Mouse (Mus musculus): ENCODE data around the gene Cd68.

The Cd68 gene

DNA sequence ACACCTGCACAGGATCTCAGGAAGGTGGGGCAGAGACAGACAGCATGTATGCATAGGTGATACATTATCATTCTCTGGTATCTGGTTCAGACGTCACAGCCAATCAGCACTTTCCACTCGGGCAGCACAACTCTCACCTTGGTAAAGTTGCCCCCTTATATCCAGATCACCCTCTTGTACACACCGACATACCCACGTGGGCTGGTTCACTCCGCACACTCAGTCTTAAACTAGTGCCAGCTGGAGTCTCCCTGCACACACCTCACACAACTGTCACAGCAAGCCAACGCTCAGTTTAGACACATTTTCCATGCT, 29.1 kb upstream of the Cd68 start:
- DNase-seq (ENCODE audit: low spot score) = no peak

GRCm38 (mm10) chr11:69693421-69693965, 27.5 kb upstream of the Cd68 start:
- no peak for DNase-seq (ENCODE audit: low spot score)

GRCm38 (mm10) chr11:69692863-69693262, 26.9 kb upstream of the Cd68 start:
- no peak for DNase-seq (ENCODE audit: low spot score)

GRCm38 (mm10) chr11:69692196-69692811, 26.4 kb upstream of the Cd68 start:
- DNase-seq (ENCODE audit: low spot score) = no peak

DNA sequence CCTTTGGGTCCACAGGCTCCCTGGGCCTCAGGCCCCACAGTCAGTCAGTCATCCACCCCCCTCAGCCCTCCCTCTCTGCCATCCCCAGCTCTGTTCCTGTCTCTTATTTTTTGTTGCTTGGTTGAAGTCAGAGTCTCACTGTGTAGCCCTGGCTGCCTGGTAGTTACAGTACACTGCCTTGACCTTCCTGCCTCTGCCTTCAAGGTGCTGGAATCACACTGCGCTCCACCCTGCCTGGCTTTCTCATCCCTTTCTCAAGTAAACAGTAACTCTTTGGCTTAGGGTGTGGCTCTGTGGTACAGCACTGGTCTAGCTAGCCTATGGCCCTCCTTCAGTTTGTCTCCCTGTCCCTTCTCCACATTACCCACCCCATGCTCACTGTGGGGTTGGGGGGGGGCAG, 23.9 kb upstream of the Cd68 start:
- DNase-seq (ENCODE audit: low spot score) = no peak

- DNase-seq (ENCODE audit: low spot score) = no peak
Observed at GRCm38 (mm10) chr11:69687061-69687460, 21.1 kb upstream of the Cd68 start.

- no peak for DNase-seq (ENCODE audit: low spot score)
Observed at GRCm38 (mm10) chr11:69686377-69686776, 20.4 kb upstream of the Cd68 start.

- DNase-seq (ENCODE audit: low spot score) = no peak
Observed at GRCm38 (mm10) chr11:69685526-69686148, 19.7 kb upstream of the Cd68 start, which contains the start of gene Tnfsf13. TSS of gene Tnfsf13 (minus strand) at chr11:69685784.

DNA sequence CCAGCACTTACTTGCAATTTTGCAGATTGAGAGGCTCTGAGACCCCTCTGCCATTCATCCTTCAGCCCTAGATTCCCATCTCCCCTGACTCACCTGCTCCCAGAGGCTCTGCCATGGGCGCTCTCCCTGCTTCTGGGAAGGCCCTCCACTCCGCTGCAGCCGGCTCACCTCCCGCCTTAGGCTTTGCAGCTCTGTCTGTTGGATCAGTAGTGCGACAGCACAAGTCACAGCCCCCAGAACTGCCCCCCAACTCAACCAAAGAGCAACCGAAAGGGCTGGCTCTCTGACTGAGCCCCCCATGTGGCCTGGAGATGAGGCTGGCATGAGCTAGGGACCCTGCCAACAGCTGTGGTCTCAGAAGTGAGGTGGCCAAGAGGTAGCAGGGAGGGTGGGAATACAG, 19.0 kb upstream of the Cd68 start:
- no peak for DNase-seq (ENCODE audit: low spot score)

- DNase-seq (ENCODE audit: low spot score) = no peak
Observed at GRCm38 (mm10) chr11:69684128-69684745, 18.3 kb upstream of the Cd68 start.

DNA sequence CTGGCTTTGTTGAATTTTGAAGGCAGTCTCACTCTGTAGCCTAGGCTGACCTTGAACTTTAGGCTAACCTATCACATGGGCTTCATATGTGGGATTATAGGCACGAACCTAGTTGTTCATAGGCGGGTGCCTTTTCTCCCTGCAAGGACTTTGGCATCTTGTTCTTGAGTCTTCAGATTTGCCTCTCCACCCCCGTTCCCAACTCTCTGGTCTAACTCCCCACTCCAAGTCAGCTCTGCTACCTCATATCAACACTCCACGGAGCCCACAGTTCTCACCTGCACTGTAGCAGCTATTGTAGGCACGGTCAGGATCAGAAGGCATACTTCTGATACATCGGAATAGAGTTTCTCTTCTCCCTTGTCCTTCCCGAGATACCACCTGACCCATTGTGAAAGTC, 17.6 kb upstream of the Cd68 start:
- DNase-seq (ENCODE audit: low spot score) = no peak

GRCm38 (mm10) chr11:69682840-69683533, 17.0 kb upstream of the Cd68 start:
- DNase-seq (ENCODE audit: low spot score) = peak; percentile 93

DNA sequence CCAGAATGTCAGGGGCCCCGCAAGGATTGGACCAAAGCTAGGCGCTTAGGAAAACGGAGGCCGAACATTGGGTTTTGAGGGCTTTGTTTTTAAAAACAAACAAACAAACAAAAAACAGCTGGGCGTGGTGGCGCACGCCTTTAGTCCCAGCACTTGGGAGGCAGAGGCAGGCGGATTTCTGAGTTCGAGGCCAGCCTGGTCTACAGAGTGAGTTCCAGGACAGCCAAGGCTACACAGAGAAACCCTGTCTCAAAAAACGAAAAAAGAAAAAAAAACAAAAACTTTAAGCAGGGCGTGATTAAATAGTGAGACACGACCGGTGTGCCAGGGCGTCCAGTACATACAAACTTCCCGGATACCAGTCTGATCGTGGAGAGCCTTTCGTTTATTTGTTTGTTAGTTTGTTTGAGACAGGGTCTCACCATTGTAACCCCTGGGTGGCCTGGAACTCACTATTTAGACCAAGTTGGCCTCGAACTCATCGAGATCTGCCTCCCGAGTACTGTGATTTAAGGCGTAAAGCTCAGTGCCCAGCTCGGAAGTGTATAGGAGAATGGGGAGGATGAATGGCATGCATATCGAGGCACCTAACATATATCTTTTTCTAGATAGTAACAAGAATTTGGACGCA, 16.4 kb upstream of the Cd68 start:
- DNase-seq (ENCODE audit: low spot score) = no peak

GRCm38 (mm10) chr11:69681314-69682208, 15.6 kb upstream of the Cd68 start, which contains the start of gene Senp3:
TSS of gene Senp3 (minus strand) at chr11:69682084.
- DNase-seq (ENCODE audit: low spot score) = peak; percentile 92

DNA sequence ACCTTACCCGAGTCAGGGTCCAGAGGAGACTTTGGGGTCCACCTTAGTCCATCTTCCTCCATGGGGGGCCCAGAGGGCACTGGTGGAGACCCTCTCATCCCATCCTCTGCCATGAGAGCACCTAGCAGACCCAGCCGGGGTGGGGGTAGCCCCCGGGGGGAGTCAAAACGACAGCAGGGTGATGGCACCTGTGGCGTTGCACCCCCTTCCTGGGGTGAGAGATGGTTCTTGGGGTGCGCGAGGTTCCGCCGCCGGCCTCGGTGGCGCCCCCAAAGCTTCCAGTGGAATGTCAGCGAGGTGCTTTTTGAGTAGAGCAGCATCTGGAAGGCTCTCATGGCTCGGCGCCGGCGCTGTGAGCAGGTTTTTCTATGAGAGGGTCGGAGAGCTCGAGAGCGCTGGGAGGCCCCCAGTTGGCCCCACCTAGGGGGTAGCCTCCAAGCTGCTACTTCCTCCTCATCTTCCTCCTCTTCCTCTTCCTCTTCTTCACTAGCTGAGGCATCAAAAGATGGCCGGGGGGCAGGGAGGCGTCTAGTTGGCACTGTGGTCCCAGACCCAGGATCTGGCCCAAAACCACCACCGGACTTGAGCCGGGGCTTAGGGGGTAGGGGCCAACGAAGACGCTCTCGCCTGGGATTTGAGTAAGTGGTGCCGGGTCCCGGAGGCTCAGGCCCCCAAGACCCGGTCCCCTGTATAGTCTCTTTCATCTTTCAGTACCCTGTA, 14.3 kb upstream of the Cd68 start:
- no peak for DNase-seq (ENCODE audit: low spot score)

DNA sequence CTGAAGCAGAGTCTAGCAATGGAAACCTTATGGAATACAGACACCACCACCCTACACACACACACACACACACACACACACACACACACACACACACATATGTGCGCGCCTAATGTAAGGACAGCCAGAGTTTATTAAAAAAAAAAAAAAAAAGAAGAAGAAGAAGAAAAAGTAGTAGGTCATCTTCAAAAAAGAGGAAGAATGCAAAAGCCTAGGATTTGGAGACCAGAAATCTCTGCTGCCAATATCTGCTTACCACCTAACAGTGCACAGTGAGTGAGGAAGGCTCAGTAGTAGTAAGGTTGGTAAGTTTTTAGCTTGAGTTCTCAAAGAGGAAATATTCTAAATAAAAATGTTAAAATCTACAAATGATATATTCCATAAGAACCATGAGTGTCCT, 13.2 kb upstream of the Cd68 start:
- DNase-seq (ENCODE audit: low spot score) = no peak

- DNase-seq (ENCODE audit: low spot score) = peak; percentile 99
Observed at GRCm38 (mm10) chr11:69672211-69672706, 6.3 kb upstream of the Cd68 start, which contains the start of gene Eif4a1. TSS of gene Eif4a1 (minus strand) at chr11:69672423.

GRCm38 (mm10) chr11:69671726-69672124, 5.8 kb upstream of the Cd68 start:
- no peak for DNase-seq (ENCODE audit: low spot score)

GRCm38 (mm10) chr11:69670786-69671725, 5.1 kb upstream of the Cd68 start:
- DNase-seq (ENCODE audit: low spot score) = peak; percentile 75
